Mouse (Mus musculus) C2C12 (cell line): ENCODE measurements around the gene Il16.

Experiments
- CEBPB ChIP-seq: IDR thresholded peaks from one replicate; pipeline ENCODE4 v1.6.1; 2011; ENCODE audit warnings: low read depth, mild to moderate bottlenecking, control low read depth, moderate library complexity
- CTCF ChIP-seq: IDR thresholded peaks from one replicate; pipeline ENCODE4 v1.5.1; 2011; ENCODE audit not compliant: control insufficient read depth, insufficient read depth, insufficient read length
- FOSL1 ChIP-seq: IDR thresholded peaks from one replicate; pipeline ENCODE4 v1.8.0; 2011; ENCODE audit warnings: mild to moderate bottlenecking, low read length; ENCODE audit not compliant: poor library complexity, insufficient read depth, severe bottlenecking
- MAX ChIP-seq: IDR thresholded peaks from one replicate; pipeline ENCODE4 v1.6.1; 2011; ENCODE audit warnings: mild to moderate bottlenecking, control low read depth
- MYOD1 ChIP-seq: IDR thresholded peaks from one replicate; pipeline ENCODE4 v1.6.1; 2011; ENCODE audit warnings: low read depth; ENCODE audit not compliant: control insufficient read depth, insufficient read length
- MYOG ChIP-seq: IDR thresholded peaks from one replicate; pipeline ENCODE4 v1.6.1; 2011; ENCODE audit not compliant: control insufficient read depth, insufficient read length; ENCODE audit errors: extremely low read depth
- USF1 ChIP-seq: IDR thresholded peaks from one replicate; pipeline ENCODE4 v1.6.1; 2011; ENCODE audit warnings: low read depth, mild to moderate bottlenecking, control low read depth, moderate library complexity

- TF ChIP-seq CTCF = no peak
- no peak for TF ChIP-seq MYOD1
- no peak for TF ChIP-seq MAX
- no peak for TF ChIP-seq USF1
- no peak for TF ChIP-seq CEBPB
- TF ChIP-seq FOSL1 = no peak
- TF ChIP-seq MYOG = no peak
Observed at GRCm38 (mm10) chr7:83654938-83655630, 90.4 kb downstream of the Il16 start.
